Mouse (Mus musculus) adrenal gland, postnatal 10 days (tissue): ENCODE measurements at regions not wholly inside any gene's neighbourhood (a gene's known extent, or its start where the extent isn't known, plus 50 kb on each side); places are given as distances from the start of the nearest gene placed in this dataset.

ENCODE experiments used
- DNase-seq: peaks from one replicate; pipeline ENCODE4 v3.0.0; 2021; ENCODE audit warnings: mixed read lengths

DNA sequence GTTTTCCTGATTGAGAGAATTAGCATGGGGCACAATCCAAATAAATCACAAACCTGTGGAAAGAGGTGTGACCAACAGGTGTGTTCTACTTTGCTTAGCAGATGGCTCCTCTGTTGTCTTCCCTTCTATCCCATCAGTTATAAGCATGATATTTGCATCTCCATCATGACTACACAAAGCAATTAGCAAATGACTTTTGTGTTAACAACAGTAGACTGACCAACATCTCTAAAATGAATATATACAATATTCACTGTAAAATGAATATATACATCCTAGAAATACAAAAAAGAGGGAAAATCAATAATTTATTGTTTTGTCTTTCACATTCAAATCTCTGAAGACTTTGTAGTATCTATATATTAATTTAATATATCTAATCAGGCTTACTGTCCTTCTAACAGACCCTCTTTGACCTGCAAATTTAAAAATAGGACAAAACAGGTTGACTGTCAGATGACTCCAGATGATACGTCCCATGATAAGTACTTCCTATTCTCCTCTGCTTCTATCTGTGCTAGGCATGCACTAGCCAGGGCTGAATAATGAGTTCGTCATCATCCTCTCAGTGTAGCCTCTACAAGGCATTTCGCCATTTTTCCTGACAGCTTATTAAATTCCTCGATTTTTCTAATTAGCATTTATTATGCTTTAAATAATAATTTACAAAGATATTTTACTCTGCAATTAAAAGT is 519.5 kb upstream of the Cited2 start:
- no peak for DNase-seq

DNA sequence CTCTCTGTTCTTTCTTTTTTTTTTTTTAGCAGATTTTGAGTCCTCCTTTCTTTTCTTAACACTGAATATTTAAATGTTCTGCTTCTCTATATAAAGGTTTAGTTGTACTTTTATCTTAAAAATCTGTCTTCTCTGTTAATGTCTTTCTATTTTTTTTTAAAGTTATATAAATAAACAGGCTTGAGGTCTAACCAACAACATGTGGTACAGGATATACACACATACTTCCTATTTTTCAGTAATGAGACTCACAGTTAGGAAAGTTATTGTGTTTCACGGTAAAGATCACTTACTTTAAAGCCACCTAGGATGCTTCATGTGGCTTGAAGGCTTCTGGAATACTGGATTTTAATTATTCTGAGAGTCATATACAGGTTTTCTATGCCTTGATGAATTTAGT is 518.9 kb upstream of the Cited2 start:
- DNase-seq = no peak

DNA sequence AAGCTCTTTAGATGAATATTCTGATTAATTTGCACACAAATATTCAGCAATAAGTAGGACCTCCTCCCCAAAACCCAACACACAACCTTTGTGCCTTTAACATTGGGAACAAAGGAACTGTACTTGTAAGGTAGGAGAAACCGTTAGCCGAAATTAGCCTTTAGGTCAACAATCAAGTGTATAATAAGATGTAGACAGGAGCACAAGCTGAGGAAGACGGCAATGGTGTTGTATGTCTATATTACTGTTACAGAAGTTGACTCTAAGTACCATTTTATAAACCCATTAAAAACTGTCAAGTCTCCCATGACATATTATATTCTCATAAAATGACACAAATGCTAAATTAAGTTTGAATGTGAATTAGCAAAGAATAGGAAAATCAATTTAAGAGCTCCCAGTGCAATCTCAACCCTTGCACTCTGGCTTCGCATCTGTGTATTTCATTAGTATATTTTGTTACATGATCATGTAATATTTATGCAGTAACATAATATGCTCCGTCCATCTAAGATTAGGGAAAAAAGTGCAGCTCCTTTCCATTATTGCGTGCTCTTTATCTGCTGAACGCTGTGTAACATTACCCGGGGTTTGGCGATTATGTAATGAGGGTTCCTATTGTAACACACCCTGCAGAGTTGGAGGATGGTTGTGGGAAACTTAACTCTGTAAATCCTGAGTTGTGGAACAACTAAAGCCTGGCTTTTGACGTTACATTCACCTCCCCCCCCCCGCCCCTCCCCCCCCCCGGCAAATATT is 510.3 kb upstream of the Cited2 start:
- no peak for DNase-seq

GRCm38 (mm10) chr10:17213310-17214064 is 509.5 kb upstream of the Cited2 start:
- DNase-seq = no peak

- DNase-seq = no peak
Measured at GRCm38 (mm10) chr10:17214065-17214440, 509.0 kb upstream of the Cited2 start.

- no peak for DNase-seq
Measured at GRCm38 (mm10) chr10:17215029-17215428, 508.0 kb upstream of the Cited2 start.

DNA sequence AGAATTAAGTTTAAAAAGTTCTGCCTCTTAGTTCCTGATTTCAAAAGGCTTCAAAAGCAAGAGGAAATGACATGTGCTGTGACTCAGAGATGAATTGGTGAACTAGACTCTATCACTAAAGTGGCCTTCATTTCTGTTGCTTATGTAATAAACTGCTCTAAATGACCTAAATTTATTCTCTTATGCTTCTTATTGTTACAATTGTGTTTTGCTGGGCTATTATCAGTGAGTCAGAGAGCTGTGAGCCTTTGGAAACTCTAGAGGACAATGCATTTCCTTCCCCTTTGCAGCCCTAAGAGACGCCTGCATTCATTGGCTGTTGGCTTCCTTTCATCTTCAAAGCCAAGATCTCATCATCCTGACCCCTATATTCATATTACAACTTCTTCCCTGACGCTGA is 501.5 kb upstream of the Cited2 start:
- no peak for DNase-seq

- DNase-seq = no peak
Measured at GRCm38 (mm10) chr10:17225727-17226126, 497.3 kb upstream of the Cited2 start.

DNA sequence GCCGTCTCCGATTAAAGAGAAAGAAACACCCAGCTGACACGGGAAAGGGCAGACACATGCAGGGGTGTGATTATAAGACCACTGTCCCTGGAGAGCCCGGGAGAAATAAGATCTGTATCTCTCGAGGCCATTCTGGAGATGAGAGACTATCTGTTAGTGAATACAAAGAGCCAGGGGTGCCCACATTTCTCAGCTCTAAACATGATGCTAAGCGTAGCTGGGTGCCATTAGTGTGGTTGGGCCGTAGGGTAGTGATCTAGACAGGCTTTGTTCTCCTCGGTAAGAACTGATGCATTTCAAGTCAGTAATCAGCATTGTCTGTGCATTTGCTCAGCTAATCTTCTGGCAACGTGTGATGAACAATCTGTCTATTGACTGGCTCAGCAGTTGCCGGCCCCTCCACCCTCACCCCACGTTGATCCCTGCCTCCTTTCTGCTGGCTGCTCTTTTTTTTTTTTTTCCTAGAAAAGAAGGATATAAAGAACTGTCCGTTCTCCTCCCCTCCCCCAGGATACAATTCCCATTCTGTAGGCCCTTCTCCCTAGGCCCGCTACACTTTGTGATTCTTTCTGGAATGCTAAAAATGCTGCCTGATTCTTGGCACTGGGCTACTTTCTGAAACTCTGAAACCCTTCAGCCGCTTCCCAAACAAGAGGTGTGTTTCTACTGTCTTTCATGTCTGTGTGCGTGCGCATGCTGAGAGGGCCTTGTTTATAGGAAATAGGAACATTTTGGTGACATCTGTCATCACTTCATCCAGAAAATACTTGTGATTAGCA is 492.8 kb upstream of the Cited2 start:
- no peak for DNase-seq

GRCm38 (mm10) chr10:17235955-17236650 is 486.9 kb upstream of the Cited2 start:
- no peak for DNase-seq

GRCm38 (mm10) chr10:17236761-17237160 is 486.3 kb upstream of the Cited2 start:
- no peak for DNase-seq

DNA sequence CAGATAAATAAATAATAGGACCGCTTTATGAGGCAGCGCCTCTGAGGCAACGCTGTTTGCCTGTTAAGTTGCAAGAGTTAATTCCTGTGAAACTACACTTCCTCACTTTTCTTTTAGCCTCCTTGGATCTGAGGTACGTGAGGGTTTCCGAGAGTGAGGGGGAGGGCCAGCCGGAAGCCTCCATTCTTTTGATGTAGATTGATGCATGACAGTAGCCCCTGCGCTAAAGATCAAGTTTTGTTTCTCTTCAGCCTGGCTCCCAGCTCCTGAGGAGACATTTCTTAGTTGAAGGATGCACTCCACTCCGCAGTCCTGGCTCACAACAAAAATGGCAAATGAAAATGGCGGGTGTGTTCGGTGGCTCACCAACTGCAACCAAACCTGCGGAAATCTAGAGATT is 485.6 kb upstream of the Cited2 start:
- no peak for DNase-seq

DNA sequence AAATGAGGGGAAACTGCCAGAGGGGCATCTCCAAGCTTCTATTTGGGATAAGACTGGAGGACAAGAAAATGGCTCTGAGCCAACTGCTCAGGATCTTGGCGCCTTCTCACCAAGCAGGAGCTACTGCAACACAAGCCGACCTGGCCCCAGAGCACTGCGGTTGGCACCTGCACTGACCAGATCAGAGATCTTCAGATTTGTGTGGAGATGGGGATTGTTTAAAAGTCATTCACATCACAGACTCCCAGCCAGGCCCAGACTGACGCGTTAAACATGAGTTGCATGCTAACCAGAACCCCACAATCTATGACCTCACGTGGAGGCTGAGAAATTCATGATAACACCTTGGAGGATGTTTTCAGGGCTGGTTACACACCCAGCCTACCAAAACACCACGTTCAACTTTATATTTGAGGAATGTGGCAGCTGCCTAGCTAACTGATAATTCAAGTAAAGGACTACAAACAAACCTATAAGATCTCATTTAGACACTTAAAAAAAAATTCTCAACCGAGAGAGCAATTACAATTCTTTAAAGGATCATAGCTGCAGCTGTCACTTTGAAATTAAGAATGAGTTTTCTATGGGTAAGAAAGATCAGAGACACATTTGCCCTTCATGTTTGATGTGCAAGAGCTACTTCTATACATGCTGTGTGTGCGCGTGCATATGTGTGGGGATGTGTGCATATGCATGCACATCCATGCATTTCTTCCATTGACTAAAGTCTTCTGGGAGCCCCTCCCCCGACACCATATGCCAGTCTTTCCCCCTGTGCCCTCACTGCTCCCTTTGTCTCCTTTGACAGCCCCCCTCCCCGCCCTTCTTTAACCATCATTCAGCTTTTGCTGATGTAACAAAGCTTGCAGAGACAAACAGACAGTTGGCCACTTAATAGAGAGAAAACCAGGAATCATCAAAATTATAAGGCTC is 484.8 kb upstream of the Cited2 start:
- no peak for DNase-seq

GRCm38 (mm10) chr10:17248270-17248669 is 474.7 kb upstream of the Cited2 start:
- DNase-seq = no peak

GRCm38 (mm10) chr10:17253040-17253439 is 470.0 kb upstream of the Cited2 start:
- DNase-seq = no peak

DNA sequence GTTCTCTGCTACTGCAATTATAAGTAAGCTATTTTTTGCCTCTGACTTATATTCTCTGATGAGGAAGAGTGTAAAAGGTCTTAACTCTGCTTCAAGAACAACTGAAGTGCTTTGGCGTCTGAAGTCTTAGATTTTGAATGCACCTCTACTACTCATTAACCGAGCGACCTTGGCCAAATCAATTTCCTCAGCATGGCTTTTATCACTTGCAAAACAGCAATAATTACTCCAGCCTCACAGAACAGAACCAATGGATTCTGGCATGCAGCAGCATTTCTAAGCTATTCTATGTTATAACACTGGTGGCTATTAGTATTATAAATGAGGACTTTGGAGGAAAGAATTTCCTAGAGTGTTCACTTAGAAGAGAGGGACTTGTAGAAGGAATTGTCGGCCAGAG is 462.9 kb upstream of the Cited2 start:
- no peak for DNase-seq

GRCm38 (mm10) chr10:17260615-17261014 is 462.4 kb upstream of the Cited2 start:
- no peak for DNase-seq

DNA sequence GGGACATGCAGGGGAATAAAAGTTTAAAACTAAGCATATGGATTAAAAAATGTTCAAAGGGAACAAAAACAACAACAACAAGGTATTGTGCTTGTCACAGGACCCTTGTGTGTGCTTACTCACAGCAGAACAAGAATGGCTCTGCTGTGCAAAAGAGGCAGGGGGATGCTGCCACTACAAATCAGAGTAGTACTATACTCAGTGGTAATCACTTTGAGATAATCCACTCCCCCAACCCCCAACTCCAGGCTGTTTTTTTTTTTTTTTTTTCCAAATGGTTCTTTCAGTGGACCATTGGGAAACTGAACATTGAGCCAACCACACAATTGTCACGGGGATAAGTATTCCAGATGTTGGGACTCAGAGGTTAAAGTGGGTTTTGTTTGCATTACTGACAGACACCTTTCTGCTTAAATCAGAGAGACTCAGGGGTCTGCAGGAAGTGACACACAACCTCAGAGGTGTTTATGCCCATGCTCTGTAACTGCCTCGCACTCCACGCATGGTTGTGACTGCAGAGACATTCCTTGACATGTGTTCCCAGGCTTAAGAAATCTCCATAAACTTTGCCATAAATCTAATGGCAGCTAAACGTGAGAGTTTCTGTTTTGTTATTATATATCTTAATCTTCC is 461.7 kb upstream of the Cited2 start:
- no peak for DNase-seq

GRCm38 (mm10) chr10:17261825-17262205 is 461.2 kb upstream of the Cited2 start:
- DNase-seq = no peak

DNA sequence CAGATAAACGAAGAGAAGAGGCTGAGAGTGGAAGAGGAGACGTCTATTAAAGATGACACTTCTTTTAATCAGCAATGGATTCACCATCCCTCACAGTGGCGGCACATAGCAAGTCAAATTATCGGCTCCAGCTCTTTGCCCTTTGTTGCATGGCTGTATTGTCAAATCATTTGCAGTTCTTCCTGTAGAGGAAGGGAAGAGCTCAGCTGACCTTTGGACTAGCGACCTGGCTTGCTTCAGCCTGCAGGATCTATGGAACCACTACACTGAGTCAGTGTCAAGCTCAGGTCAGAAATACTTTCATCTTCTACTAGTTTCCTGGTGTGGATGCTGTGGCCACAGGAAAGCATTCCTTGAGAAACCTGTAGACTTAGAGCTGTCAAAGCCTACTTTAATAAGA is 450.4 kb upstream of the Cited2 start:
- no peak for DNase-seq
